Mouse (Mus musculus) midbrain, embryonic 13.5 days (tissue): ENCODE results near the gene Gen1. TPM values are rescaled to one million over a fixed set of nuclear protein-coding genes. Genes with fewer than 3 reads are reported as not detected.

Experiments used
- ATAC-seq: fragments of 200-750 bp; cut with Nextera tagmentation; 2 replicates; pipeline ENCODE4 v1.8.0; 2017; ENCODE audit warnings: mild to moderate bottlenecking, moderate TSS enrichment, moderate library complexity
- H3K27ac ChIP-seq: fragments of 300-500 bp; sonication (generic); 2 replicates; pipeline ENCODE4 v1.5.1; 2015; ENCODE audit warnings: inconsistent platforms, mild to moderate bottlenecking, moderate library complexity
- H3K27me3 ChIP-seq: fragments of 300-500 bp; sonication (generic); 2 replicates; pipeline ENCODE4 v1.6.1; 2015; ENCODE audit warnings: mild to moderate bottlenecking, inconsistent platforms
- H3K36me3 ChIP-seq: fragments of 300-500 bp; sonication (generic); 2 replicates; pipeline ENCODE4 v1.6.1; 2015; ENCODE audit warnings: mild to moderate bottlenecking, inconsistent platforms
- H3K4me1 ChIP-seq: fragments of 300-500 bp; sonication (generic); replicated peaks from 2 replicates; pipeline ENCODE4 v1.6.1; 2015; ENCODE audit warnings: inconsistent platforms
- H3K4me2 ChIP-seq: fragments of 300-500 bp; sonication (generic); replicated peaks from 2 replicates; pipeline ENCODE4 v1.6.1; 2015; ENCODE audit warnings: moderate library complexity, mild to moderate bottlenecking, inconsistent platforms
- H3K4me3 ChIP-seq: fragments of 300-500 bp; sonication (generic); replicated peaks from 2 replicates; pipeline ENCODE4 v1.5.1; 2015; ENCODE audit warnings: mild to moderate bottlenecking, inconsistent platforms
- H3K9ac ChIP-seq: fragments of 300-500 bp; sonication (generic); replicated peaks from 2 replicates; pipeline ENCODE4 v1.6.1; 2015; ENCODE audit warnings: mild to moderate bottlenecking, inconsistent platforms
- H3K9me3 ChIP-seq: fragments of 300-500 bp; sonication (generic); 2 replicates; pipeline ENCODE4 v1.6.1; 2016; ENCODE audit warnings: mild to moderate bottlenecking, inconsistent platforms
- WGBS: fragments of 180-500 bp; shearing (Covaris S2); methylation state at CpG from one replicate; pipeline ENCODE4 v1.1.7; 2015; 5-methylcytosine and 5-hydroxymethylcytosine counted together
- polyA plus RNA-seq: library from polyadenylated mRNA; unstranded; fragments of >200 nt; fragmentation: Nextera tagmentation; extraction: Ambion mirVana; gene quantifications from 2 replicates; pipeline ENCODE4 v1.2.1, GENCODE M21; 2015

Gen1 gene
- polyA plus RNA-seq, 1 experiment from 2014 or later, result 6.4 TPM

DNA sequence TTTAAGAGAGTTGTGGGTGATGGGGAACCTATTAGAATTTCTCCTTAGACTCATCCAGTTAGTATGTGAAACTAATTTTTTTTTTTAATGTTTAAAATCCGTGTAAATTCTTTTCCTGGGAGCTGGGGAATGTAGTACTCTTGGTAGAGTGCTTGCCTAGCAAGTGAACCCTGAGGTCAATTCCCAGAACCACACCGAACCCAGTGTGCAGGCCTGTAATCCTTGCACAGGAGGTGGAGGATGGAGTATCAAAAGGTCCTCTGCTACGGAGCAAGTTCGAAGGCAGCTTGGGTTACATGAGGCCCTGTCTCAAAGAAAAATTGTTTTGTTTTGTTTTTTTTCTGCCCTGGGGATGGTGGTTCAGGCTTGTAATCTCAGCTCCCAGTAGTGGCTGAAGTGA, 1.4 kb upstream of the Gen1 start:
- H3K27me3 ChIP-seq, result no peaks in the 10 kb centered on the region
- no peak for ATAC-seq

DNA sequence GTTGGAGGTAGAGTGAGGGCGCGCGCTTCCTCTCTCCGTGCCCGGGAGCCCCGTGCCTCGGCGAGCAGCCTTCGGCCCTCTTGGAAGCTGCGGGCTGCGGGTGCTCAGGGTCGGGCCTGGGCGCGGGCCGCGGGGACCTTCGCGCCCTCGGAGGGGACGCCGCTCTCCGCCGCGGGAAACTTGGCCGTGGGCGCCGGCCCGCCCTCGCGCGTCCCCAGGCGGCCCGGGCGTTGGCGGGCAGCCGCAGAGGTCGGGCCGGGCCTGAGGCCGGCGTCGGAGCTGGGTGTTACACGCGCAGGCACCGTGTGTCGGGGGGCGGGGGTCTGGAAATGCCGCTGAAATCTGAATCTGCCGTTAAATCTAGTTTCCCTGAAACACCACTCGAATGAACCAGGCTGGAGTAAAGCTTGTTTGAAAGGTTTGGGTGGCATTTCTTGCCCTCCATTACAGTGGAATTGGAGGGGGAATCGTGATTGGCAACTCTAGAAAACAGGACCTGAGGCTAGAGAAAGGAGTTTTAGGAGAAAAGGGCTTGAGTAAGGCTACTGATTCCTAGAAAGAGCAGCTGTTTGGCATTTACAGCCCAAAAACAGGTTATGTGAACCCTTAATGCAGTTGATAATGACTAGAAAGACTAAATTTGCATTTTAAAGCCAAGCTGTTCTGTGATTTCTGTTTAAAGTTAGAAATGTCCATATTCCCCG, 833 bp upstream of the Gen1 start:
- Histone ChIP-seq H3K9me3 (no peaks in the 10 kb centered on the region), H3K4me1 (peaks cover 38% of the 10 kb centered on the region), H3K27ac (peak overlapping the region; percentile 92), H3K4me2 (peak overlapping the region; percentile 74), H3K4me3 (peak overlapping the region; percentile 91), H3K36me3 (no peaks in the 10 kb centered on the region), H3K9ac (peak overlapping the region; percentile 92), H3K27me3 (no peaks in the 10 kb centered on the region)
- under 1% methylated on average over 51 of the region's 51 CpGs for WGBS
- no peak; the same call in 1 of the 2 replicates for ATAC-seq

More for the DNA sequence above, 1.4 kb upstream of the Gen1 start:
- H3K4me1 ChIP-seq, result peaks cover 38% of the 10 kb centered on the region
- H3K4me3 ChIP-seq, result peak overlapping the region; percentile 91
- peak overlapping the region; percentile 74 for H3K4me2 ChIP-seq
- no peaks in the 10 kb centered on the region for H3K9me3 ChIP-seq
- H3K27ac ChIP-seq, result no peak overlapping the region
- H3K36me3 ChIP-seq, result no peaks in the 10 kb centered on the region
- H3K9ac ChIP-seq, result peak overlapping the region; percentile 92
- 2% methylated on average over 4 of the region's 4 CpGs for WGBS

DNA sequence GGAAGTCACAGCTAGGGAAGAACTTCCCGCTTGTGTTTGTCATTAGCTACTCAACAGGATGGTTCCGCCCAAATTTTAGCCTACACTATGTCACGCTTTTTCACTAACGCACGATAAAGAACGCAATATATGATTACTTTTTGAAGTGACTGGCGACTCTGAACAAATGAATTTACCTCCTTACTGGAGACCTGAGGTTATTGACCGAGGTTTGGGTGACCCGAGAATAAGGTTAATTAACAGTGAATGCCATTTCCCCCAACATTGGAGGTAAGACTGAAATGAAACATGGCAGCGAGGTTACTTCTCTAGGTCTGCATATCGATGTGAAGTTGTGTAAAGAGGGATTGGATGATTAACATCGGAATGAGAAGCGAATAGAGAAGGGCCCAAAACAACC, 706 bp downstream of the Gen1 start:
- no peaks in the 10 kb centered on the region for H3K36me3 ChIP-seq
- WGBS, result 6% methylated on average over 13 of the region's 13 CpGs
- H3K9ac ChIP-seq, result peak overlapping the region; percentile 92

DNA sequence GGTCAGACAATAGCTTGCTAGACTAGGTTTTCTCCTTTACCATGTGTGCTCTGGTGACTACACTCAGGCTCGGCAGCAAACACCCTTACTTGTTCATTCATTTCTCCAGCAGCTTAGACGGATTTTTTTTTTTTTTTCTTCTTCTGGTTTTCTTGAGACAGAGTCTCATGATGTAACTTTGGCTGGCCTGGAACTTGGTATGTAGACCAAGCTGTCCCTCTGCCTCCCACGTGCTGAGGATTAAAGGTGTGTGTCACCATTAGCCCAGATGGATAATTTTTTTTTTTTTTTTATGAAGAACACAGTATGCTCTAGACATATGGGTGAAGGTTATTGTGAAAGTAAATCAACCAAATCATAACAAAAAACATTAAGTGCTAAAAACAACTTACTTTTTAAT, 15.3 kb downstream of the Gen1 start:
- Histone ChIP-seq H3K4me1 (no peaks in the 10 kb centered on the region), H3K9ac (no peak overlapping the region), H3K27ac (no peak overlapping the region), H3K36me3 (peaks cover 5% of the 10 kb centered on the region; the same call in 1 of the 2 replicates), H3K9me3 (no peaks in the 10 kb centered on the region), H3K27me3 (no peaks in the 10 kb centered on the region), H3K4me3 (no peak overlapping the region), H3K4me2 (no peak overlapping the region)
- ATAC-seq, result no peak
- WGBS, result 90% methylated on average over 3 of the region's 3 CpGs

More for the DNA sequence above, 706 bp downstream of the Gen1 start:
- no peaks in the 10 kb centered on the region for H3K9me3 ChIP-seq
- no peaks in the 10 kb centered on the region for H3K27me3 ChIP-seq
- H3K4me3 ChIP-seq, result peak overlapping the region; percentile 91
- peak overlapping the region; percentile 95 for H3K4me2 ChIP-seq
- no peak overlapping the region for H3K27ac ChIP-seq
- no peak for ATAC-seq
- peaks cover 38% of the 10 kb centered on the region for H3K4me1 ChIP-seq

DNA sequence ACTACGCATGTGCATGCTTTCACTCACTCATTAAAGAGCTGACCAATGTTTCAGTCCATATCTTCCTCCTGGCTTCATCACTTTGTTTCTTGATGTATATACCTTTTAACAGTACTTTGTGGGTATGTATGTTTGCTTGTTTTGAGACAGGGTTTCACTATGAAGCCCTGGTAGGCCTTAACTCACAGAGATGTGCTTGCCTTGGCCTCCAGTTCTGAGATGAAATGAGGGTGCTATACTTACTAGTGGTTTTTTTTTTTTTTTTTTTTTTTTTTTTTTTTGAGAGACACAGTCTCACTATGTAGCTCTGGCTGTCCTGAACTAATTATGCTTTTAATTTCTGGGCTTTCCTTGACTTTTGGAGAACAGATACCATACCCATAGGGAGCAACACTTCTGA, 18.1 kb downstream of the Gen1 start:
- H3K9ac ChIP-seq, result no peak overlapping the region
- 100% methylated on average over 1 of the region's 1 CpGs for WGBS
- no peak overlapping the region for H3K4me3 ChIP-seq
- H3K36me3 ChIP-seq, result peaks cover 9% of the 10 kb centered on the region; the same call in 1 of the 2 replicates
- ATAC-seq, result no peak
- H3K27ac ChIP-seq, result no peak overlapping the region
- no peak overlapping the region for H3K4me2 ChIP-seq
- H3K4me1 ChIP-seq, result no peaks in the 10 kb centered on the region
- H3K9me3 ChIP-seq, result no peaks in the 10 kb centered on the region
- no peaks in the 10 kb centered on the region for H3K27me3 ChIP-seq

DNA sequence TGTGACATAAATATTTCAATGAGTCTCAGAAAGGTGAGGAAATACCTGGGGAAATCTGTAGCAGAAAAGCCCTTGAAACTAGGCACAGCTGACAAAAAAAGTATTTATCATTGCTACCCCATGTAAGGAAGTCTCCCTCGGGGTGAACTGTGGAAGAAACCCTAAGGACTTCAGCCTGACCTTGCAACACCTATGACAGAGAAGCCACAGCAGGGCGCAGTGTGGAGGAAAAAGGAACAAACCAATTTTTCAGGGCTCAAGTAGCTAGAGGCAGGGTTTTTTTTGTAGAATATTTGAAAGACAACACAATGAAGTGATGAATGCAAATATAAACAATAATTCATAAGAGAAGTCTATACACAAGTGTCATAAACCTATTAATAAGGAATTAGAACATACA, 29.6 kb downstream of the Gen1 start:
- Histone ChIP-seq H3K9me3 (no peaks in the 10 kb centered on the region), H3K36me3 (no peaks in the 10 kb centered on the region), H3K27me3 (no peaks in the 10 kb centered on the region), H3K27ac (no peak overlapping the region), H3K9ac (no peak overlapping the region), H3K4me1 (no peaks in the 10 kb centered on the region), H3K4me3 (no peak overlapping the region), H3K4me2 (no peak overlapping the region)
- WGBS, result 78% methylated on average over 2 of the region's 2 CpGs
- ATAC-seq, result no peak

DNA sequence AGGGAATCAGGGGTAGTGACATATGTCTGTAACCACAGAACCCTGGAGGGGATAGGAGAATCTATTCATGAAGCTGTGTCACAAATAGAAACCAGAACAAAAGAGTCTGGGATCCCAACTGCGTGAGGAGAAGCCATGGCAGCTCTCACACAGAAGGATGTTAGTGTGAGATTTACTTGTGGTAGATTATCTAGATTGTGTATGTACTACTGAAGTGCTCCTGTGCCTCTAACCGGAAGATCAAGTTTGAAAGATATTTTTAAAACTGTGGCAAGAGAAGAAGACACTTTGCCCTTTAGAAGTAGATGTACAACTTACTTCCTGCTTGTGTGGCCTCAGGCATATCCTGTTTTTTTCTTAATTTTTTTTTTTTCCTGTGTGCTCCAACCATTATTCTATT, 35.3 kb downstream of the Gen1 start:
- no peak for ATAC-seq
- WGBS, result 72% methylated on average over 2 of the region's 2 CpGs
- no peak overlapping the region for H3K27ac ChIP-seq

DNA sequence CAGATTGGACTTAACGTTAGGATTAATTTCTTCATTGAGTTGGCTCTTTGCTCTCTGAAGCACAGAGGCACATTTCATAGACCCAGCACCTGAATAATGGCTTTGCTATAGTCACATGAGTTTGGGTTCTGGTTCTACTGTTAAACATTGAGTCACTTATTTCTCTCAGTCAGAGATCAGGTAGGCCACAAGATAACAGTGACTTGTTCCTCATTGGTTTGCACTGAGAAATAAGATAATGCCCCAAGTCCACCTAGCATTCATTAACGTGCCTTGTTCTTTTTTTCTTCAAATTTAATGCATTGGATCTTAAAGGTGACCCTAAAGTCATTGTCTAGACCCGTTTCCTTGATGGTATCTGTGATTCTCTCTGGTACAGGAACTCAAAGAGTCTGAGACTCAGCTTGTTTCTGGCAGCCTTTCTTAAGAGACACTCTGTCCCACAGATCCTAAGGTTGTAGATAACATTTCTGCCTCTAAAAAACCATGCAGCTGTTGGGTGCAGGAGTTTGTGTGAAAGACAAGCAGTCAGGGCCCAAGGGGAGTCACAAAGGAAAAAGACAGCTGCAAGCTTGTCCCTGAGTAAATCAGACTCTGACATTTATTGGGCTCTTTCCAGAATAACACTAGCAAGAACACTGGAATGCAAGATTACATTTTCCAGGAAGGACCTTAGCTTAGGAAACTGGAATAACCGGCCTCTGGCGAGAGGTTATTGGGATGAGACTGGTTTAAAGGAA, 38.9 kb downstream of the Gen1 start:
- Histone ChIP-seq H3K9ac (no peak overlapping the region), H3K36me3 (no peaks in the 10 kb centered on the region), H3K27ac (no peak overlapping the region), H3K4me1 (peaks cover 9% of the 10 kb centered on the region), H3K4me2 (no peak overlapping the region), H3K4me3 (no peak overlapping the region), H3K27me3 (no peaks in the 10 kb centered on the region), H3K9me3 (no peaks in the 10 kb centered on the region)
- WGBS, result 89% methylated on average over 5 of the region's 5 CpGs
- ATAC-seq, result no peak

More for the DNA sequence above, 35.3 kb downstream of the Gen1 start:
- no peak overlapping the region for H3K4me2 ChIP-seq
- H3K36me3 ChIP-seq, result no peaks in the 10 kb centered on the region
- H3K4me1 ChIP-seq, result no peaks in the 10 kb centered on the region
- H3K9me3 ChIP-seq, result no peaks in the 10 kb centered on the region
- H3K4me3 ChIP-seq, result no peak overlapping the region
- H3K9ac ChIP-seq, result no peak overlapping the region
- no peaks in the 10 kb centered on the region for H3K27me3 ChIP-seq

DNA sequence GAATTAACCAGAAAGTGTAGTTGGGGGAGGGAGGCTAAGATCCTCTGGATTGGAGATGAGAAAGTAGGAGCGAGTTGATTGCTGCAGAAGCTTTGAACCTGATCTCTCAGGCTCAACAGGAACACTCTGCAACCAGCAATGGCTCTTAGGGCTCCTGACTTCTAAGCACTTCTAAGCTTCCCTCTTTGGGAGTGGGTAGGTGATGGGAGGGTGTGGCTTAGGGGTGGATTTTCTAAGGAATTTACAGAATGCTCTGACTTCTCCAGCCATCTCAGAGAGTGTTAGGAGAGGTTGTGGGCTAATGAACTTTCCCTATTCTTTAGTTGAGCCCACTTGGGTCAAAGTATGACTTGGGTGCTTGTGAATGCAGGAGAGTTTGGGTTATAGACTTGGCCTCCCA, 39.5 kb downstream of the Gen1 start:
- peaks cover 15% of the 10 kb centered on the region for H3K4me1 ChIP-seq
- H3K4me3 ChIP-seq, result no peak overlapping the region
- WGBS, result 35% methylated on average over 1 of the region's 1 CpGs
- no peaks in the 10 kb centered on the region for H3K36me3 ChIP-seq
- no peak overlapping the region for H3K4me2 ChIP-seq
- no peaks in the 10 kb centered on the region for H3K9me3 ChIP-seq
- H3K9ac ChIP-seq, result no peak overlapping the region
- no peak overlapping the region for H3K27ac ChIP-seq
- no peak for ATAC-seq
- no peaks in the 10 kb centered on the region for H3K27me3 ChIP-seq

DNA sequence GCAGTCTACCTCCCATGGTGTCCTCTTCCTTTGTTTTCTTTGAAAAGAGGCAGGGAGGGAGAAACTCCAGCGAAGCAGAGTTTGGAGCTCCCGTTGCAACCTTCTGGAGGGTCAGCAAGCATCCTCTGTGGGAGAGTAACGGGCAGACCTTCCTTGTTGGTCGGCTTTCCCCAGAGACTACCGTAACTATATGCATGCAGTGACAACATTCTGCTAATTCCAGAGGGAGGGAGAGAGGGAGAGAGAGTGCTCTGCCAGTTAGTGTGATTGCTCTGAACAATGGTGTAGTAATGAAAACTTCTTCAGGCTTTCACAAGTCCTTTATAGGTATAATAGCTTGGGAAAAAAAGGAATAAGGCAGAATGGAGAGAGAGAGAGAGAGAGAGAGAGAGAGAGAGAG, 40.9 kb downstream of the Gen1 start:
- 5% methylated on average over 5 of the region's 5 CpGs for WGBS

DNA sequence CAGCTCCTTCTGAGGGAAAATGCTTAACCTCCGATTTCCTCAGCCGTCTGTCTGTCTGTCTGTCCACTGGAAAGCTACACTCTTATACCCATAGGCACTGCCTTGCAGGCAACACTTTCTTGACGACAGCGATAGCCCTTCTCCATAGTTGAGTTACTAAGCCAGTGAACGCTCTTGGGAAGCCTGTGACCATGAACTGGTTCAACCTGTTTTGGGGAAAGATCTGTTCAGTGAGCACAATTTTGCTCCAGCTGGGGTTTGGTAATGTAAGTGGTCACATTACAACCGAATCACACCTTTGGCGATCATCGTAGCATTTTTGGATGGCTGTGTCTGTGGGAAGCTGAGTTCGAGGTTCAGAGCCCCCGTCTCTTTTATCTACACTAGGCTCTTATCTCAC, 42.5 kb downstream of the Gen1 start:
- H3K4me2 ChIP-seq, result no peak overlapping the region
- ATAC-seq, result no peak
- no peak overlapping the region for H3K27ac ChIP-seq
- H3K36me3 ChIP-seq, result no peaks in the 10 kb centered on the region
- 93% methylated on average over 10 of the region's 10 CpGs for WGBS
- H3K9ac ChIP-seq, result no peak overlapping the region
- no peaks in the 10 kb centered on the region for H3K27me3 ChIP-seq
- H3K4me3 ChIP-seq, result no peak overlapping the region
- H3K9me3 ChIP-seq, result no peaks in the 10 kb centered on the region
- H3K4me1 ChIP-seq, result peaks cover 16% of the 10 kb centered on the region

More for the DNA sequence above, 40.9 kb downstream of the Gen1 start:
- Histone ChIP-seq H3K36me3 (no peaks in the 10 kb centered on the region), H3K9ac (no peak overlapping the region), H3K27ac (no peak overlapping the region), H3K4me3 (no peak overlapping the region), H3K4me1 (peaks cover 16% of the 10 kb centered on the region), H3K9me3 (no peaks in the 10 kb centered on the region), H3K27me3 (no peaks in the 10 kb centered on the region), H3K4me2 (no peak overlapping the region)
- ATAC-seq, result no peak

DNA sequence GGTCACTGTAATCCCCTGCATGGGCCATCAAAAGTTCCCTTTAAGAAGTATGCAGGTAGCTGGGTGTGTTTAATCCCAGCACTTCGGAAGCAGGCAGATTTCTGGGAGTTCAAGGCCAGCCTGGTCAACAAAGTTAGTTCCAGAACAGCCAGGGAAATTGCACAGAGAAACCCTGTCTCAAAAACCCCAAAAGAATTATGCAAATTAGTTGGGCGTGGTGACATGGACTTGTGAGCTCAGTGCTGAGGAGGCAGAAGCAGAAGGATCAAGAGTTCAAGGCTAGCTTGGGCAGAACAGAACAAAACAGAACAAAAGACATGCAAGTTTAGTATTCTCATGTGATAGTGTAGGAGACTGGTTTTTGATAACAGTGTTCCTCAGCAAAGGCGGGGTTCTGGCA, 43.0 kb downstream of the Gen1 start:
- ATAC-seq, result no peak
- Histone ChIP-seq H3K4me1 (peaks cover 16% of the 10 kb centered on the region), H3K9ac (no peak overlapping the region), H3K4me3 (no peak overlapping the region), H3K36me3 (no peaks in the 10 kb centered on the region), H3K27ac (no peak overlapping the region), H3K9me3 (no peaks in the 10 kb centered on the region), H3K27me3 (no peaks in the 10 kb centered on the region), H3K4me2 (no peak overlapping the region)
- WGBS, result 57% methylated on average over 3 of the region's 3 CpGs
